Mouse (Mus musculus): Measurements from ENCODE around the gene Slc6a9. TPM values are rescaled to one million over a fixed set of nuclear protein-coding genes. Genes with fewer than 3 reads are reported as not detected.

Slc6a9 gene
- total RNA-seq, 2 experiments from 2014 or later = 31.7 to 40.9 TPM

DNA sequence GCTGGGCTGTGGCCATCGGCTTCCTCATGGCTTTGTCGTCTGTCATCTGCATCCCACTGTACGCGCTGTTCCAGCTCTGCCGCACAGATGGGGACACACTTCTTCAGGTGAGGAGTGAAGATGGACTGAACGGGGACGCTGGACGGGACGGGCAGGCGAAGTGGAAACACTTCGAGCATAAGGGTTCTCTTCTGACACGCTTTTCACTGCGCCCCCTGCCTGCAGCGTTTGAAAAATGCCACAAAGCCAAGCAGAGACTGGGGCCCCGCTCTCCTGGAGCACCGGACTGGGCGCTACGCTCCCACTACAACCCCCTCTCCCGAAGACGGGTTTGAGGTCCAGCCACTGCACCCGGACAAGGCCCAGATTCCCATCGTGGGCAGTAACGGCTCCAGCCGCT, 33.5 kb downstream of the Slc6a9 start:
- DNase-seq (ENCODE audit: low spot score in 2 of 2) = peak in 1 of 2 experiments; percentile 51
- intact Hi-C loops (cut with DNase I) = loop anchor here (2.0 to 5.0 kb wide), 2 partner anchors 39 to 56 kb away; no protein-coding TSS in a partner anchor

DNA sequence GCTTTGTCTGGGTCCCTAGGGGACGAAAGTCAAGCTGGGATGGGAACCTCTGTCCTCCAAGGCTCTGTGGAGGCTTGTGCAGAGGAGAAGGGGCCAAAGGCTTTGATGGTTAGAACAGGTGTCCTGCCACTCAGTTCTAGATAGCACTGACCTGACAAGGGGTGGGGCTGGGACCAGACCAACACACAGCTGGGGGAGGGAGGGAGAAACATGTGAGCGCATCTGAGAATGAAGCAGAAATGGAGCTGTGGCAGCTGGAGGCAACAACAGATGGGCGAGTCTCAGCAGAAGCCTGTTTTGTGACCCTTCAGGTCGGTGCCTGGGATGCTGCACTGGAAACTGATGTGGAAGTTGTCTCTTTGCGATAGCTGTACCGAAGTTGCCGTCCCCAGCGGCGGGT, 35.0 kb downstream of the Slc6a9 start:
- intact Hi-C loops (cut with DNase I) = loop anchor here (5.0 kb wide), 1 partner anchor 57 kb away; no protein-coding TSS in a partner anchor
- DNase-seq (ENCODE audit: low spot score in 2 of 2) = no peak

DNA sequence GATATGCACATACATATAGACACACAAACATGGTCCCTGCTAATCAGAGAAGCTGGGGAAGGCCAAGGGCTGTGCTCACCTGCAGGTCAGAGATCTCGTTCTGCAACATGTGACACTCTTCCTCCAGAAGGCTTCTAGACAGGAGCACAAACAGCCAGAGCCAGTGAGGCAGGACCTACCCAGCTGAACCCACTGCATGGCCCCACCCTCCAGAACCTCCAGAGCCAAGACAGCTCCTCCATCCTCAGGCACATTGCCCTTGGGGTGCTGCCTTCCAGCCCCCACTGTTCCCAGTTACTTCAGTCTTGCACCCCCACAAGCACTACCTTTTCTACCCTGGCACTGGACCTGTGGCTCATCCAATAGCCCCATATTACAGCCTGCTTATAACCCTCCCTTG, 36.1 kb downstream of the Slc6a9 start:
- DNase-seq (ENCODE audit: low spot score in 2 of 2) = no peak
- intact Hi-C loops (cut with DNase I) = no loop called here

DNA sequence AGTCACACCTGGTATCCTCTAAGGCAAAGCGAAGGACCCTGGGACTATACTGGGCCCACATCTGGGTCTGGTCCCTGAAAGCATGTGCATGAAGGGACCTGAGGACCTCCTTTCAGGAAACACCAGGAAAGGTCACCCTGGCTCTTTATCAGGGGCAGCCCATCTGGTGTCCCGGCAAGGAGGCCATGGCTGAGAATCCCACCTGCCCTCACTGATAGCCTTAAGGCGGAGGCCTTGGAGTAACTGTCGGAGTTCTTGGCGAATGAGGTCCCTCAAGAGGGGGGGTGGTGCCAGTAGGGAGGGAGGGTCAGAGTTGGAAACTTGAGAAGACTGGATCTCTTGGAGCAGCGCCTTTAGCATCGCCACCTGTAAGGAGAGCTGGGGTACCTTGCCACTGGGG, 37.5 kb downstream of the Slc6a9 start:
- intact Hi-C loops (cut with DNase I) = no loop called here
- DNase-seq (ENCODE audit: low spot score in 2 of 2) = no peak

DNA sequence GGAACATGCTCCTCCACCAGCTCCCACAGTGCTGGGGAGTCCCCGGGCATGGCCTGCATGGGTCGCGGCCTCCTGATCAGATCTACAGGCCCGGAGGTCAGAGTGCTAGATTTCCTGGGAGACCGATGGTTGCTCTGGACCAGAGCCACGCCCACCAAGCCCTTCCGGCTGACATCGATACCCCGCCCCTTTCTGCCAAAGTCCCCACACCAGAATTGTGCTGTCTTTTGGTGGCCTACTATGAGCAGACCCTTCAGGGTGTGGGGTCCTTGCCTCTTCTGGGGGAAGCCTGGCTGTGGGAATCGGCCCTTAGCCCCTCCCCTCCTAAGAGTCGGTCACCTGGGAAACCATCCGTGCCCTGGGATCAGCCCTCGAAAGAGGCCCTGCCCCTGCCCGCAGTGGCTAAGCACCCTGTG, 38.2 kb downstream of the Slc6a9 start, which contains the start of gene Ccdc24:
Gene Ccdc24 (minus strand): TSS at position 87 of the 416 bp plus-strand sequence.
- DNase-seq (ENCODE audit: low spot score in 2 of 2) = no peak
- intact Hi-C loops (cut with DNase I) = no loop called here

DNA sequence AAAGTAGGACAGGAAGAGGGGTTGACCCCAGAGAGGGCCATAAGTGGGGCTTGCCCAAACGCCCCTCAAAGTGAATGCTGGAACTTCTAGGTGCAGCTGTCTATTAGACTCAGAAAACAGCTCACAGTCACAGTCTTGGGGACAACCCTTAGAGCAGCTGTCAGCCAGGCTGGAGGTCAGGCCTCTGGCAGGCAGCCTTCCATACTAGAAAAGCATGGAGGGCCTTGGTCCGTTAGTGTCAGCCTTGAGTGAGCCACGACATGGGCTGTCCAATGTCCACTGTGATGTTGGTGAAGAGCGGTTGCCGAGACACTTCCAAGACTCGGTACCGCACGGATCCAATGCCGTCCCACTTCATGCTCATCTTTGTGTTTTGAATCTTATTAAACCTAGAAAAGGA, 39.3 kb downstream of the Slc6a9 start:
- intact Hi-C loops (cut with DNase I) = no loop called here

DNA sequence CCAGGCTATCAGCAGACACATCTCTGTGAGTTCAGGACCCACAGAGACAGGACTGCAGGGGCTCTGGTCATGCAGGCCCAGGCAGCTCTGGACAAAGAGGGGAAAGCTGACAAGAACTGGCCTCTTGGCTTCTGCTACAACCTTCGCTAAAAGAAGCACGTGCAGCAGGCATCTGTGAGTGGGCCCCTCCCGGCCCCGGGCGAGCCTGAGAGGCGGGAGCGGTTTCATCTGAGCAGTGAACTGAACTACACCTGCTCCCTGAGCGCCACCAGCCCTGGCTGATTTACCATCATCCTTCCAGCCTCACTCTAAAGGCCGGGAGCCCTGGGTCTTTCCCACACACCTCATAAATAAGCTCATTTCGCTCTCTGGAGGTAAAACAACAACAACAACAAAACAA, 44.0 kb downstream of the Slc6a9 start:
- DNase-seq (ENCODE audit: low spot score in 2 of 2) = no peak
- intact Hi-C loops (cut with DNase I) = no loop called here

More for the DNA sequence above, 39.3 kb downstream of the Slc6a9 start:
- no peak for DNase-seq (ENCODE audit: low spot score in 2 of 2)

DNA sequence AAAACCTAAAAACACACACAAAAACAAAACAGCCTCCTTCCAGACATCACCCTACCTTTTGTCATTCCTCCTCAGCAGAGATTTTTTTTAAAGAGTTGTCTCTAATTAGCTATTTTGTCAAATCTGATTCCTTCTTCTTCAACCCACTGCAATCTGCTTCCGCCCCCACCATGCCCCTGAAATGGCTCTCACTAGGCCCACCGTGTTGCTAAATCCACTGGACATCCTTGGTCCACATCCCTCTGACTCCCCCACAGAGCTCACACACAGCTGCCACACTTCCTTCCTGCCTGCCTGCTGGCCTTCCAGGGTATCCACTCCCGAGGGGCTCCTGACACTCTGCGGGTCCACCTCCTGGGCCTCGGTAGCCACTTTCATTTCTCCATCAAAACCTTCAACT, 44.4 kb downstream of the Slc6a9 start:
- DNase-seq (ENCODE audit: low spot score in 2 of 2) = peak in 1 of 2 experiments; percentile 79
- intact Hi-C loops (cut with DNase I) = no loop called here

DNA sequence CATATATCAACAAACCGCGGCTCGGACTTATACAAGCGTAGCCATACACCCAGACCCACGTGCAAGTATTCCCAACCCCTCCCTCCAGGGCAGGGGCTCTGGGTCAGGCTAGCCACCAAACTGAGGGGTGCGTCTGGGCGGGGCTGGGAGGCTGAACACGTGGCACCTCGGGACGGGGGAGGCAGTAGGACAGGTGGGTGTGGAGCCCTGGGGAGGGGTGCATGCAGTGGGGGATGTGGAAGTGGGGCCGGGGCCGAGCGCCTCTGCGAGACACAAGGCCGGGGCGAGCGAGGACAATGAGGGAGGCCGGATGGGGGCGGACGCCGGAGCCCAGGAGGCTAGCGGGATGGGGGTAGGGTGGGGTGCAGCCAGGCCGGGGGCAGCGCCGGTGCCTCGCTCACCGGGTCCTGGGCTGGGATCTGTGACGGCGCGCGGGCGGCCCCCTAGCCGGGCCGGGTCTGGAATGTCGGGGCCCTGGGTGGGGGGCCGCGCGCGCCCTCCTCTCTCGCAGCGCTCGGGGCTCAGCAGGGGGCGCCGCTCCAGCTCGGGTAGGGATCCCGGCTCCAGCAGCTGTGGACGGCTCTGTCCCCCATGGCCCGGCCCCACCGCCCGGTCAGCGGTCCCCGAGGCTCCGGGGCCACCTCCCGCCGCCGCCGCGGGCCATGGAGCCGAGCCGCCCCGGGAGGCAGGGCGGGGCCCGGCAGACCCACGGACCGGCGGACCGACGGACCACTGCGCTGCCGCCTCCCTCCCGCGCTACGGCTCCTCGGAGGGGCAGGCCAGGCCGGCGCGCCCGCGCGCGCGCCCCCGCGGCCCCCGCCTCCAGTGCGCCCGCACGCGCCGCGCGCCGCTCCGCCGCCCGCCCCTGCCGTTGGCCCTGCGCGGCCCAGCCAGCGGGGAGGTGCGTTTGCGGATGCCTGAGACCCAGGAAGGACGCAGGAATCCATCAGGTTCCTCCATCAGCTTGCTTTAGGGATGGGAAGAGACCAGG, 48.7 kb downstream of the Slc6a9 start, which contains the start of gene B4galt2:
Gene B4galt2 (minus strand): TSS at position 787 of the 991 bp plus-strand sequence.
- DNase-seq (ENCODE audit: low spot score in 2 of 2) = peak; percentile 62 to 81
- intact Hi-C loops (cut with DNase I) = no loop called here

DNA sequence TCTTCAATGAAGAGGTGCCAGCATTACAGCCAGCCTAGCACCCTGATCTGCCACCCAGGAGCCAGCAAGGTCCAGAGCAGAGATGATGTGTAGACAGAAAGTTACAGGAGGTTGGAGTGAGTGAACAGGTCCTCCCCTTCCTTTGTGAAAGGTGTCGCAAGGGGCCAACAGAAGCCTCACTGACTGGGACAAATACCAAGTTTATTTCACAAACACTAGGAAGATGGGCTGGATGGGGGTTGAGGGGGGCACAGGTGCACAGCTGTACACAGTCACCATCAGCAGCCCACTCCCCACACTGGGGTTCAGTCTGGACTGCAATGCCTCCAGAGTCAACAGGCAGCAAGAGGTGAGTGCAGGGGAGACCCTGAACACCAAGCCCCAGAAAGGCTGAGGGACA, 49.8 kb downstream of the Slc6a9 start:
- DNase-seq (ENCODE audit: low spot score in 2 of 2) = no peak
- intact Hi-C loops (cut with DNase I) = no loop called here

DNA sequence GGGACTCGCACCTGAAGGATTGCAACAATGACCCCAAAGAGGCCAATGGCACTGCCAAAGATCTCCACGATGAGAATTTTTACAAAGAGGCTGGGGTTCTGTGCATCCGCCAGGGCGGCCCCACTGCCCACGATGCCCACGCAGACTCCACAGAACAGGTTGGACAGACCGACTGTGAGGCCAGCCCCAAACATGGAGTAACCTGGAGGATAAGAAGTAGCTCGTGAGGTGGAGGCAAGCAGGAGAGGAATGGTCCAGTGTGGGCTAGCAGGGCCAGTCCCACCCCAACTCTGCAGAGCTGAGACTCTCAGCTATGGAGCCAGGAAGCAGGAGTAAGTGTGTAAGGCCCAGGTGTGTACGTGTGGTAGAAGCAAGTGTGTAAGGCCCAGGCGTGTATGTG, 50.8 kb downstream of the Slc6a9 start:
- intact Hi-C loops (cut with DNase I) = no loop called here
- no peak for DNase-seq (ENCODE audit: low spot score in 2 of 2)

DNA sequence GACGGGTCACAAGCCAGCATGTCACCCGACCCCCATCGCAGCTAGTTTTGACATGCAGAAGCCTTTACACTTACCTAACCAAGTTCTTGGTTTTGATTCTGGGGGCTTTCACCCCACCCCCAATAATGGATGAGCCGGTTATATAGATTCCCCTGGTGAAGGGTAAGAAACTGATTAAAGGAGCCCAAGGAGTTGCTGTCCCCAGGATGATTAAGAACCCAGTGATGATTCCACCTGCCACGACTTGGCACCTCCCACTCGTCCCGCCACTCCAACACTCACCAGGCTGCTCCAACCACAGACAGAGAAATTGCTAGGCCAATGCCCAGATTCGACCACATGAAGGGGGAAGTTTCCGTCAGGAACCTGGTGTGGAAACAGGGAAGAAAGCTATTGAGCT, 51.7 kb downstream of the Slc6a9 start:
- DNase-seq (ENCODE audit: low spot score in 2 of 2) = peak in 1 of 2 experiments; percentile 51
- intact Hi-C loops (cut with DNase I) = no loop called here

DNA sequence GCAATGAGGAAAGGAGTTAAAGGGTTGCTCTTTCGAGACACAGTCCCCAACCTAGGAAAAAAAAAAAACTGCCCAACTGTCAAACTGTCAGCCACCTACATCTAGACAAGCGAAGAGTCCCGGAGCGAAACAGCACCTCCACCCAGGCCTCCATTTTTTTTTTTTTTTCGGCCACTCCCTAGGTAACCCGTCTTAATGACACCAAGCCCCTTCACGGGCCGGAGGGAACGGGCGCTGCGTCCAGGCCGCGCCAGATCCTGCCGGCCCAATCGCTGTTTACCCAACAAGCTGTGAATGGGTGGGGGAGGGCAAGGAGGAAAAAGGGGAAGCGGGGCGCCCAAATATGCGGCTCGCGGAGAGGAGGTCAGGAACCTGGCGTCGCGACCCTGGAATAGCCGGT, 52.3 kb downstream of the Slc6a9 start:
- intact Hi-C loops (cut with DNase I) = no loop called here
- no peak for DNase-seq (ENCODE audit: low spot score in 2 of 2)

DNA sequence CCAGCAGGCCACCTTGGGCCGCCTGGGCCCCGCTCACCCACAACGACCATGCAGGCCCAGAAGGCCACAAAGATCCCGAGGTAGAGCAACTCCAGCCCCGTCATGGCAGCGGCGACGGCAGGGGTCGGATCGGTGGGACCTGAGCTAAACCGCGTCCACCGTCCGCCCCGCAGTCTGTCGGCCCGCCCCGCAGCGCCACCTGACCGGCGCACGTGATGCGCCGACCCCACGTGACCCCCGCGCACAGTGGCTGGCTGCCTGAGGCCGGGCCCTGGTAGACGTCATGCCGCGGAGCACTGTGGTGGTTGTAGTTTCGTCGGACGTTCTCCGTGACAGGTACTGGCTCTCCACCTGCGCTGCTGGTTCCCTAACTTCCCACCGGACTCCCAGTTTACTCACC, 52.8 kb downstream of the Slc6a9 start, which contains the start of gene Atp6v0b:
Gene Atp6v0b (minus strand): TSS at position 201 of the 400 bp plus-strand sequence.
- peak; percentile 95 to 97 for DNase-seq (ENCODE audit: low spot score in 2 of 2)
- intact Hi-C loops (cut with DNase I) = no loop called here

DNA sequence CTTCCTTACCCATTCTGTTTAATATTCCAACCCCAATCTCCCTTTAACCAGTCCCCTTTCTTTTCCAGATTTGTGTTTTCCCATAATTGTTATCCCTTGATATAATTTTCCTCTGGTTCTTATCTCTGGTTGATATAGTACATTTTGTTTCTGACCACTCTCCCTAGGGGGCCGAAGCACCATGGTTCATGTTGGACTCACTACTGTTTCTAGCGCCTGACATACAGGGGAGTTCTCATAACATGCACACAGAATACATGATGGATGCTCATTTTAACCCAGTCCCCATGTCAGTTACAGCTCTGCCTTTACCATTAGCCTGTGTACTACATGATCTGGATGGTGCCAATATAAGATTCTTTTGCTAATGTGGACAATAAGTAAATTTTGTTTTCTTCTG, 53.6 kb downstream of the Slc6a9 start:
- no peak for DNase-seq (ENCODE audit: low spot score in 2 of 2)
- intact Hi-C loops (cut with DNase I) = no loop called here

DNA sequence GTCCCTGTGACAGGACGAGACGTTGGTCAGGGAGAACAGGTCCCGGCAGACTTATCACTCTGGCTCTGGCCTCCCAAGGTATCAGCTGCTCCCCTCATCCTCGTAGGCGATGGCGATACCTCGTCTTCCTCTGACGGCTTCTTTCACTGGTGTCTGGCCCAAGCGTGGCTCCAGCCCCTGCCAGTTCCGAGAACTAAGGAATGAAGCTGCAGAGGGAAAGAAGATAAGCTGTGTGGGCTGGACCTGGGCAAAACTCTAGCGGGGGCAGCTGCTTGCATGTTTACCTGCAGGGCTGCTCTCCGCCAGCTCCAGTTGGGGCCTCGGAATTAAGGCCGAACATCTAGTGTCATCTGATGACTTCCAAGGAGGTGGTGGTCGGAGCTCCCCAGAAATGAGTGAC, 55.2 kb downstream of the Slc6a9 start:
- intact Hi-C loops (cut with DNase I) = no loop called here
- DNase-seq (ENCODE audit: low spot score in 2 of 2) = no peak

DNA sequence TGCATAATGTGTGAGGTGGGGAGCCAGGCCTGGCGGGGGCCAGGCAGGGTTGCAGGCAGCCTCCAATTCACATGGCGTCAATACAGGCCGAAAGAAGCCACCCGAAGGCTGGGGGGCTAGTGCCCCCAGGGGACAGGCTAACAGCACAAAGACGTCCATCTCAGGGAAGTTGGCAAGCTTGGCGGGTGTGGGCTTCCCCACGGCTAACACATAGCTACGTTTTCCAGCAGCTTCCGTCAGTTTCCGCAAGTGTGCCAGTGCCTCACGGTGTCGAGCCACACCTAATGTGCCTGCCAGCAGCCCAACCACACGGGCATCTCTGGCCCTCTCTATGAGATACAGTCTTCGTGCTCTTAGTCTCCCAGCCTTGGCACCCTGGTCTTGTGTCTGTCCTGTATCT, 55.7 kb downstream of the Slc6a9 start:
- intact Hi-C loops (cut with DNase I) = no loop called here

DNA sequence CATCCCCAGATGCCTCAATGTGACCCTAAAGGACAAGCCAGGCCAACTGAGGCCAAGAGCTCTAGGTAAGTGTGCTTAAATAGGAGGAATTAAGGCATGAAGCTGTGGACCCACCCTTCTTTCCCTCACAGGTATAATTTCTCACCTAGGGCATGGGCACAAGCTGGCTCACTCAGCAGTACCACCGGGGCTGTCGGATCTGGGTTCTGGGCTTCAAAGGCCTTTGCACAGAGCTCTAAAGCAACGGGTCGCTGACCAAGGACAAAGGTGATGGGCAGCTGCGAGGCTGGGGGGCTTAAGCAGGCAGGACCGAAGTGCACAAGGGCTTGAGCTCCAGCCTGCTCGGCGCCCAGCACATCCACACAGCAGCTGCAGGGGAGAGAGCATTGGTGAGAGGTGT, 56.4 kb downstream of the Slc6a9 start:
- intact Hi-C loops (cut with DNase I) = no loop called here
- DNase-seq (ENCODE audit: low spot score in 2 of 2) = no peak

More for the DNA sequence above, 55.7 kb downstream of the Slc6a9 start:
- DNase-seq (ENCODE audit: low spot score in 2 of 2) = no peak

DNA sequence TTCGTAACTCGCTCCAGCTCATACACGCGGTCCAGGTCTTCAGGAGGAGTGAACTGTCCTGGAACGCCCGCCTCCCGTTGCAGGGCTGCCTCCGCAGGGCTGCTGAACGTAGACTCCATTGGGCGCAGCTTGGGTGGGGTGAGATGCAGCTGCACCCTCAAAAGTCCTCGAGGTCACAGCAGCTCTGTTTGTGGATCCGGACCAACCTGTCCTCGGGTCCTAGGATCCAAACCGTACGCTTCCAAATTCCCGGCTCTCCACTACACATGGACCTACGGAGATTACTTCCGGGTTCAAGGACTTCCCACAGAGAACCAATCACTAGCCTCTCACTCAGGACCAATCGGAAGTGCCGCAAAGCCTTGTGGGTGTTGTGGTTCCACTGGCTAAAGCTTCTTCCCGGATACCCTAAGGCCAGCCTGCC, 57.4 kb downstream of the Slc6a9 start, which contains the start of gene Dph2:
Gene Dph2 (minus strand): TSS at position 295 of the 424 bp plus-strand sequence.
- DNase-seq (ENCODE audit: low spot score in 2 of 2) = peak; percentile 81 to 94
- intact Hi-C loops (cut with DNase I) = loop anchor here (2.0 kb wide), 1 partner anchor 23 kb away; the partner anchor contains the start of gene Ipo13

DNA sequence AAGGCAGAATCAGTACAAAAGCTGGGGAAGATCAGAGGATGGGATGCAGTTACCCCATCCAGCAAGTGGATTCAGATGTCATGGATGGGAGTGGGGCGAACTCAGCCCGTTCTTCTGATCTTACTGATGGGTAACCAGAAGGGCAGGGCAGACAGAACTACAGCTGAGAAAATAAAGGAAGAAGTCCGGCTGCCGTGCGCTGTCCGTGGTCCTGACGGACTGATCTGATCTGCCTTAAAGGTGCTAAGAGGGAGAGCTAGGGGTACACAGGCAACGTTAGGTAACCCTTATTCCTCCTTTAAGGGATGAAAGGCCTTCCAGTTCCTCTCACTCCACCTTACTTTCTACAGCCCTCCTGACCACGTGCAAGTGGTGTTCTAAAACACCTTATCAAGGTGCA, 59.1 kb downstream of the Slc6a9 start:
- no peak for DNase-seq (ENCODE audit: low spot score in 2 of 2)
- intact Hi-C loops (cut with DNase I) = loop anchor here (2.0 kb wide), 1 partner anchor 21 kb away; the partner anchor contains the start of gene Ipo13

DNA sequence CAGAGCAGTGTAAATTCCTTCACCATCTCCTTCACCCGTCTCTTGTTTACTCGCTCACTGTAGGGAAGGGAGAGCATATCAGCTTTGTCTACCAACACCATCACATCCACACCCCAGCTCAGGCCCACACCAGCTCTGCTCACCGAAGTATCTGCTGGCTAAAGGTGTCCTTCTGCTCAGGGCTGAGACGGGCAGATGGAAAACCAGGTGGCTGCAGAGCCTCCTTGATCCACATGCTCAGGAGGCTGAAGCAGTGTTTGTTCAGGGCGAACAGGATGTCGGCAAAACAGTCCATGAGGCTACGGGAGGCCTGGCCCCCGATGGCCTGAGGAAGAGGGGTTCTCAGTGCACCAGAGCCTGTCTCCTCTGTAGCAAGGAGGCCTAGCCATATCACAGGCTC, 60.3 kb downstream of the Slc6a9 start:
- DNase-seq (ENCODE audit: low spot score in 2 of 2) = no peak
- intact Hi-C loops (cut with DNase I) = no loop called here
